Mouse (Mus musculus) heart, adult 2 months (tissue): ENCODE data around the gene Brwd3. TPM values are rescaled to one million over a fixed set of nuclear protein-coding genes. Genes with fewer than 3 reads are reported as not detected.

Experiments used
- DNase-seq, 2 experiments: peaks; one replicate each; pipeline ENCODE4 v3.0.0; 2021
- H3K27ac ChIP-seq: fragments of 200-600 bp; 2 replicates; pipeline ENCODE4 v1.8.1; 2022
- H3K27me3 ChIP-seq: fragments of 200-500 bp; 2 replicates; pipeline ENCODE4 v1.6.1; 2012; ENCODE audit warnings: mild to moderate bottlenecking, low read length, inconsistent platforms, mixed read lengths; ENCODE audit not compliant: control insufficient read depth, insufficient read depth
- H3K36me3 ChIP-seq: fragments of 200-500 bp; 2 replicates; pipeline ENCODE4 v1.6.1; 2012; ENCODE audit warnings: low read length, inconsistent platforms; ENCODE audit not compliant: control insufficient read depth, insufficient read depth
- H3K4me1 ChIP-seq: fragments of 200-500 bp; 2 replicates; pipeline ENCODE4 v1.6.1; 2011; ENCODE audit warnings: low read length; ENCODE audit not compliant: control insufficient read depth, insufficient read depth
- H3K4me3 ChIP-seq: fragments of 200-600 bp; 2 replicates; pipeline ENCODE4 v1.8.1; 2022
- H3K79me2 ChIP-seq: fragments of 200-500 bp; replicated peaks from 2 replicates; pipeline ENCODE4 v1.6.1; 2012; ENCODE audit warnings: mild to moderate bottlenecking, inconsistent platforms, low read length, moderate library complexity, mixed read lengths; ENCODE audit not compliant: control insufficient read depth, insufficient read depth
- H3K9ac ChIP-seq: fragments of 200-500 bp; 2 replicates; pipeline ENCODE4 v1.6.1; 2012; ENCODE audit warnings: low read depth, mild to moderate bottlenecking, control low read depth, inconsistent platforms, low read length, mixed read lengths
- CTCF ChIP-seq: fragments of 200-600 bp; IDR thresholded peaks from 2 replicates; pipeline ENCODE4 v1.8.1; 2022; ENCODE audit warnings: antibody characterized with exemption, mild to moderate bottlenecking, moderate library complexity
- EP300 ChIP-seq: fragments of 200-500 bp; IDR thresholded peaks from 2 replicates; pipeline ENCODE4 v1.6.1; 2011; ENCODE audit warnings: low read depth, low read length, control low read depth; ENCODE audit not compliant: insufficient read depth
- POLR2A ChIP-seq: fragments of 200-500 bp; IDR thresholded peaks from 2 replicates; pipeline ENCODE4 v1.6.1; 2011; ENCODE audit warnings: mild to moderate bottlenecking, low read depth, low read length, control low read depth; ENCODE audit not compliant: insufficient read depth
- WGBS: fragments of 180-500 bp; shearing (Covaris S2); methylation state at CpG from one replicate; pipeline ENCODE4 v1.1.7; 2018; 5-methylcytosine and 5-hydroxymethylcytosine counted together
- intact Hi-C: fragments of 180-260 bp; cut with DNase I; formaldehyde crosslinking; loops from one replicate; pipeline ENCODE4 v1.15.1; 2025
- polyA plus RNA-seq: library from polyadenylated mRNA; depleted of rRNA; stranded (reverse); fragments of >200 nt; gene quantifications from 2 replicates; pipeline ENCODE4 v1.2.3, GENCODE M21; 2012; rRNA removed
- total RNA-seq, 2 experiments: library from RNA; stranded (reverse); gene quantifications; 2 replicates each; pipeline ENCODE4 v1.2.3; 2021

Gene Brwd3
- total and polyA plus RNA-seq, 3 experiments, result 0.57 to 5.0 (median 3.4) TPM

- no peaks in the 10 kb centered on the region for H3K36me3 ChIP-seq
- no peaks in the 10 kb centered on the region for H3K4me1 ChIP-seq
- no peak overlapping the region for H3K9ac ChIP-seq
- H3K4me3 ChIP-seq, result no peak overlapping the region
- no peaks in the 10 kb centered on the region for H3K79me2 ChIP-seq
- 66% methylated on average over 1 of the region's 1 CpGs for WGBS
- no peak for DNase-seq
- H3K27me3 ChIP-seq, result no peaks in the 10 kb centered on the region
- intact Hi-C loops, result no loop called here
- TF ChIP-seq CTCF (no peak), POLR2A (no peak), EP300 (no peak)
- H3K27ac ChIP-seq, result no peak overlapping the region
These were observed 104.6 kb downstream of the Brwd3 start for GRCm38 (mm10) chrX:108729564-108729963.

GRCm38 (mm10) chrX:108729068-108729467, 105.1 kb downstream of the Brwd3 start:
- no peak overlapping the region for H3K9ac ChIP-seq
- H3K4me3 ChIP-seq, result no peak overlapping the region
- intact Hi-C loops, result no loop called here
- no peaks in the 10 kb centered on the region for H3K36me3 ChIP-seq
- no peak for TF ChIP-seq EP300
- no peak for TF ChIP-seq CTCF
- no peak for TF ChIP-seq POLR2A
- H3K27ac ChIP-seq, result no peak overlapping the region
- no peaks in the 10 kb centered on the region for H3K4me1 ChIP-seq
- WGBS, result 49% methylated on average over 3 of the region's 3 CpGs
- no peak for DNase-seq
- no peaks in the 10 kb centered on the region for H3K79me2 ChIP-seq
- H3K27me3 ChIP-seq, result no peaks in the 10 kb centered on the region

GRCm38 (mm10) chrX:108728334-108728733, 105.8 kb downstream of the Brwd3 start:
- Histone ChIP-seq H3K27me3 (no peaks in the 10 kb centered on the region), H3K36me3 (no peaks in the 10 kb centered on the region), H3K27ac (no peak overlapping the region), H3K79me2 (no peaks in the 10 kb centered on the region), H3K9ac (no peak overlapping the region), H3K4me3 (no peak overlapping the region), H3K4me1 (no peaks in the 10 kb centered on the region)
- DNase-seq, result no peak
- intact Hi-C loops, result no loop called here
- 44% methylated on average over 3 of the region's 3 CpGs for WGBS
- TF ChIP-seq EP300 (no peak), CTCF (no peak), POLR2A (no peak)

GRCm38 (mm10) chrX:108724241-108724640, 109.9 kb downstream of the Brwd3 start:
- Histone ChIP-seq H3K9ac (no peak overlapping the region), H3K36me3 (no peaks in the 10 kb centered on the region), H3K4me3 (no peak overlapping the region), H3K27me3 (no peaks in the 10 kb centered on the region), H3K4me1 (no peaks in the 10 kb centered on the region), H3K79me2 (no peaks in the 10 kb centered on the region), H3K27ac (no peak overlapping the region)
- DNase-seq, result no peak
- intact Hi-C loops, result no loop called here
- no peak for TF ChIP-seq EP300
- no peak for TF ChIP-seq POLR2A
- TF ChIP-seq CTCF, result no peak

GRCm38 (mm10) chrX:108722447-108722846, 111.7 kb downstream of the Brwd3 start:
- no peak for TF ChIP-seq POLR2A
- TF ChIP-seq CTCF, result no peak
- no peak for TF ChIP-seq EP300
- Histone ChIP-seq H3K79me2 (no peaks in the 10 kb centered on the region), H3K4me3 (no peak overlapping the region), H3K27ac (no peak overlapping the region), H3K4me1 (no peaks in the 10 kb centered on the region), H3K27me3 (no peaks in the 10 kb centered on the region), H3K36me3 (no peaks in the 10 kb centered on the region), H3K9ac (no peak overlapping the region)
- intact Hi-C loops, result no loop called here
- 79% methylated on average over 1 of the region's 1 CpGs for WGBS
- DNase-seq, result no peak

DNA sequence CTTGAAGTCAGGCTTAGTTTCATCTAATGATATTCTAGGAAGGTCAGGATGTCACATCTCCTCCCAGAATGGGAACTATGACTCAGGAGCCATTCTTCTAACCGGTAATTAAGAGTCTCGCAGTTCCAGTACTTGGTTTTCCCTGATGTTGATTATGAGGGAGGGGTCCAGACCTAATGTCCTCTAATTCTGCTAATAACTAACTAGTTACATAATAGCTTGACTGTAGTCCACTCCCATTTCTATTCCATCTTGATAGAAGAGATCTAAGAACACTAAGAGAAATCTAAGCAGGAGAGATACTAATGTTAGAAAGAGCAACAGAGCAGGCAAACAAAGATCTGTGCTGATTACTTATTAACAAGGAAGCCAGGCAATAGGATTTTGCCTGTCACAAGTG, 129.9 kb downstream of the Brwd3 start:
- H3K4me3 ChIP-seq, result no peak overlapping the region
- no peak for DNase-seq
- H3K27me3 ChIP-seq, result no peaks in the 10 kb centered on the region
- WGBS, result 58% methylated on average over 2 of the region's 2 CpGs
- H3K27ac ChIP-seq, result no peak overlapping the region
- TF ChIP-seq POLR2A (no peak), CTCF (no peak), EP300 (no peak)
- no peaks in the 10 kb centered on the region for H3K79me2 ChIP-seq
- intact Hi-C loops, result no loop called here
- H3K36me3 ChIP-seq, result no peaks in the 10 kb centered on the region
- no peak overlapping the region for H3K9ac ChIP-seq
- H3K4me1 ChIP-seq, result no peaks in the 10 kb centered on the region

Other genes starting within 250 kb of the Brwd3 start
- not detected for gene Gm379, start 169.5 kb downstream of the Brwd3 start, total RNA-seq
- not detected in 2 replicates for gene Gm379, start 169.5 kb downstream of the Brwd3 start, polyA plus RNA-seq
- 10 to 100 TPM in 1 of 2 experiments, 1 to 10 TPM in 1; 8.9 to 11.1 TPM for gene Hmgn5, start 179.0 kb upstream of the Brwd3 start, total RNA-seq
- gene Hmgn5, start 179.0 kb upstream of the Brwd3 start, polyA plus RNA-seq, result 0.98 and 1.5 TPM in 2 replicates